Mouse (Mus musculus) liver, embryonic 16.5 days (tissue): ENCODE measurements around the gene Angptl8. TPM values are rescaled to one million over a fixed set of nuclear protein-coding genes. Genes with fewer than 3 reads are reported as not detected.

Experiments used
- microRNA-seq: library from miRNA; unstranded; fragments of <30 nt; microRNA quantifications from one replicate; pipeline ENCODE4, GENCODE M21; 2016
- polyA plus RNA-seq: library from polyadenylated mRNA; unstranded; fragments of >200 nt; fragmentation: Nextera tagmentation; extraction: Ambion mirVana; gene quantifications from 2 replicates; pipeline ENCODE4 v1.2.1, GENCODE M21; 2015

Angptl8 gene
- polyA plus RNA-seq, 1 experiment from 2014 or later: 55.7 TPM

Small RNA genes within 50 kb of the gene (microRNA-seq; reads per million reads assigned to microRNA genes)
- gene Mir7083: 3.9 reads per million, percentile 13 among the genes with 10 or more reads in this experiment

Other genes with a start within 250 kb of the Angptl8 start
- gene Timm29, start 242.8 kb upstream of the Angptl8 start, polyA plus RNA-seq: 13.9 and 14.1 TPM in 2 replicates
- 11.5 and 12.5 TPM in 2 replicates for gene Yipf2, start 242.7 kb upstream of the Angptl8 start, polyA plus RNA-seq
- gene Smarca4, start 219.3 kb upstream of the Angptl8 start, polyA plus RNA-seq: 20.2 and 23.4 TPM in 2 replicates
- 23.9 and 29.3 TPM in 2 replicates for gene Ldlr, start 112.0 kb upstream of the Angptl8 start, polyA plus RNA-seq
- gene Spc24, start 75.2 kb upstream of the Angptl8 start, polyA plus RNA-seq: 68.0 and 75.7 TPM in 2 replicates
- 3.8 and 5.0 TPM in 2 replicates for gene Kank2, start 36.8 kb upstream of the Angptl8 start, polyA plus RNA-seq
- gene Dock6, start 17.1 kb downstream of the Angptl8 start, polyA plus RNA-seq: 5.0 and 5.3 TPM in 2 replicates
- gene Rab3d, start 82.7 kb downstream of the Angptl8 start, polyA plus RNA-seq: 12.9 and 13.9 TPM in 2 replicates
- gene Ccdc159, start 92.0 kb downstream of the Angptl8 start, polyA plus RNA-seq: 1.3 and 1.6 TPM in 2 replicates
- 172 and 194 TPM in 2 replicates for gene Tmem205, start 92.0 kb downstream of the Angptl8 start, polyA plus RNA-seq
- 0.96 and 1.4 TPM in 2 replicates for gene Plppr2, start 101.5 kb downstream of the Angptl8 start, polyA plus RNA-seq
- gene Swsap1, start 120.2 kb downstream of the Angptl8 start, polyA plus RNA-seq: 2.1 and 2.3 TPM in 2 replicates
- 115 and 116 TPM in 2 replicates for gene Epor, start 128.0 kb downstream of the Angptl8 start, polyA plus RNA-seq
- gene Rgl3, start 153.9 kb downstream of the Angptl8 start, polyA plus RNA-seq: 0.14 and 0.32 TPM in 2 replicates
- gene Ccdc151, start 167.1 kb downstream of the Angptl8 start, polyA plus RNA-seq: 0.05 TPM in 1 of 2 replicates, not detected in the other
- gene Prkcsh, start 167.3 kb downstream of the Angptl8 start, polyA plus RNA-seq: 51.2 and 52.5 TPM in 2 replicates
- gene Elavl3, start 216.5 kb downstream of the Angptl8 start, polyA plus RNA-seq: 0.04 TPM in 1 of 2 replicates, not detected in the other
- not detected in 2 replicates for gene Gm49318, start 235.7 kb downstream of the Angptl8 start, polyA plus RNA-seq
- gene Zfp653, start 235.9 kb downstream of the Angptl8 start, polyA plus RNA-seq: 5.7 and 6.2 TPM in 2 replicates
- gene Ecsit, start 249.9 kb downstream of the Angptl8 start, polyA plus RNA-seq: 21.1 and 22.2 TPM in 2 replicates